Mouse (Mus musculus) heart, adult 2 months (tissue): Measurements from ENCODE around the gene Chst10. TPM values are rescaled to one million over a fixed set of nuclear protein-coding genes. Genes with fewer than 3 reads are reported as not detected.

Experiments used
- DNase-seq, 2 experiments: peaks; one replicate each; pipeline ENCODE4 v3.0.0; 2021
- H3K27ac ChIP-seq: fragments of 200-600 bp; 2 replicates; pipeline ENCODE4 v1.8.1; 2022
- H3K27me3 ChIP-seq: fragments of 200-500 bp; 2 replicates; pipeline ENCODE4 v1.6.1; 2012; ENCODE audit warnings: mild to moderate bottlenecking, low read length, inconsistent platforms, mixed read lengths; ENCODE audit not compliant: control insufficient read depth, insufficient read depth
- H3K36me3 ChIP-seq: fragments of 200-500 bp; 2 replicates; pipeline ENCODE4 v1.6.1; 2012; ENCODE audit warnings: low read length, inconsistent platforms; ENCODE audit not compliant: control insufficient read depth, insufficient read depth
- H3K4me1 ChIP-seq: fragments of 200-500 bp; 2 replicates; pipeline ENCODE4 v1.6.1; 2011; ENCODE audit warnings: low read length; ENCODE audit not compliant: control insufficient read depth, insufficient read depth
- H3K4me3 ChIP-seq: fragments of 200-600 bp; 2 replicates; pipeline ENCODE4 v1.8.1; 2022
- H3K79me2 ChIP-seq: fragments of 200-500 bp; replicated peaks from 2 replicates; pipeline ENCODE4 v1.6.1; 2012; ENCODE audit warnings: mild to moderate bottlenecking, inconsistent platforms, low read length, moderate library complexity, mixed read lengths; ENCODE audit not compliant: control insufficient read depth, insufficient read depth
- H3K9ac ChIP-seq: fragments of 200-500 bp; 2 replicates; pipeline ENCODE4 v1.6.1; 2012; ENCODE audit warnings: low read depth, mild to moderate bottlenecking, control low read depth, inconsistent platforms, low read length, mixed read lengths
- CTCF ChIP-seq: fragments of 200-600 bp; IDR thresholded peaks from 2 replicates; pipeline ENCODE4 v1.8.1; 2022; ENCODE audit warnings: antibody characterized with exemption, mild to moderate bottlenecking, moderate library complexity
- EP300 ChIP-seq: fragments of 200-500 bp; IDR thresholded peaks from 2 replicates; pipeline ENCODE4 v1.6.1; 2011; ENCODE audit warnings: low read depth, low read length, control low read depth; ENCODE audit not compliant: insufficient read depth
- POLR2A ChIP-seq: fragments of 200-500 bp; IDR thresholded peaks from 2 replicates; pipeline ENCODE4 v1.6.1; 2011; ENCODE audit warnings: mild to moderate bottlenecking, low read depth, low read length, control low read depth; ENCODE audit not compliant: insufficient read depth
- WGBS: fragments of 180-500 bp; shearing (Covaris S2); methylation state at CpG from one replicate; pipeline ENCODE4 v1.1.7; 2018; 5-methylcytosine and 5-hydroxymethylcytosine counted together
- intact Hi-C: fragments of 180-260 bp; cut with DNase I; formaldehyde crosslinking; loops from one replicate; pipeline ENCODE4 v1.15.1; 2025
- polyA plus RNA-seq: library from polyadenylated mRNA; depleted of rRNA; stranded (reverse); fragments of >200 nt; gene quantifications from 2 replicates; pipeline ENCODE4 v1.2.3, GENCODE M21; 2012
- total RNA-seq, 2 experiments: library from RNA; stranded (reverse); gene quantifications; 2 replicates each; pipeline ENCODE4 v1.2.3; 2021

The Chst10 gene
- total and polyA plus RNA-seq, 3 experiments: 0.16 to 0.34 (median 0.27) TPM

GRCm38 (mm10) chr1:38888803-38889202 lies 9.2 kb downstream of the Chst10 start:
- no peak for DNase-seq
- Histone ChIP-seq H3K27ac (no peak overlapping the region), H3K27me3 (no peaks in the 10 kb centered on the region), H3K4me1 (no peaks in the 10 kb centered on the region), H3K79me2 (no peaks in the 10 kb centered on the region), H3K36me3 (no peaks in the 10 kb centered on the region), H3K9ac (no peak overlapping the region), H3K4me3 (no peak overlapping the region)
- intact Hi-C loops: no loop called here
- WGBS: 91% methylated on average over 6 of the region's 6 CpGs
- TF ChIP-seq EP300 (no peak), POLR2A (no peak), CTCF (no peak)

- intact Hi-C loops: no loop called here
- H3K36me3 ChIP-seq: no peaks in the 10 kb centered on the region
- DNase-seq: no peak
- no peak overlapping the region for H3K27ac ChIP-seq
- WGBS: 60% methylated on average over 6 of the region's 6 CpGs
- H3K9ac ChIP-seq: no peak overlapping the region
- H3K4me3 ChIP-seq: no peak overlapping the region
- no peaks in the 10 kb centered on the region for H3K27me3 ChIP-seq
- H3K4me1 ChIP-seq: no peaks in the 10 kb centered on the region
- no peaks in the 10 kb centered on the region for H3K79me2 ChIP-seq
- TF ChIP-seq POLR2A (no peak), EP300 (no peak), CTCF (no peak)
Measured at GRCm38 (mm10) chr1:38887011-38887410, 10.9 kb downstream of the Chst10 start.

GRCm38 (mm10) chr1:38886602-38887001 lies 11.4 kb downstream of the Chst10 start:
- no peak for DNase-seq
- Histone ChIP-seq H3K27me3 (no peaks in the 10 kb centered on the region), H3K4me1 (no peaks in the 10 kb centered on the region), H3K27ac (no peak overlapping the region), H3K4me3 (no peak overlapping the region), H3K9ac (no peak overlapping the region), H3K36me3 (no peaks in the 10 kb centered on the region), H3K79me2 (no peaks in the 10 kb centered on the region)
- intact Hi-C loops: no loop called here
- WGBS: 64% methylated on average over 2 of the region's 2 CpGs
- no peak for TF ChIP-seq CTCF
- no peak for TF ChIP-seq EP300
- no peak for TF ChIP-seq POLR2A

GRCm38 (mm10) chr1:38885956-38886355 lies 12.0 kb downstream of the Chst10 start:
- no peak for DNase-seq
- no peaks in the 10 kb centered on the region for H3K79me2 ChIP-seq
- H3K27ac ChIP-seq: no peak overlapping the region
- TF ChIP-seq EP300: no peak
- no peak for TF ChIP-seq POLR2A
- no peak for TF ChIP-seq CTCF
- H3K4me3 ChIP-seq: no peak overlapping the region
- no peak overlapping the region for H3K9ac ChIP-seq
- H3K4me1 ChIP-seq: no peaks in the 10 kb centered on the region
- H3K27me3 ChIP-seq: no peaks in the 10 kb centered on the region
- H3K36me3 ChIP-seq: no peaks in the 10 kb centered on the region
- intact Hi-C loops: no loop called here
- 68% methylated on average over 2 of the region's 2 CpGs for WGBS

GRCm38 (mm10) chr1:38883766-38884165 lies 14.2 kb downstream of the Chst10 start:
- no peak for DNase-seq

GRCm38 (mm10) chr1:38882746-38883145 lies 15.2 kb downstream of the Chst10 start:
- Histone ChIP-seq H3K9ac (no peak overlapping the region), H3K79me2 (no peaks in the 10 kb centered on the region), H3K27ac (no peak overlapping the region), H3K27me3 (no peaks in the 10 kb centered on the region), H3K4me3 (no peak overlapping the region), H3K36me3 (no peaks in the 10 kb centered on the region), H3K4me1 (no peaks in the 10 kb centered on the region)
- no peak for DNase-seq
- 67% methylated on average over 4 of the region's 4 CpGs for WGBS
- intact Hi-C loops: no loop called here
- TF ChIP-seq CTCF (no peak), EP300 (no peak), POLR2A (no peak)

More at GRCm38 (mm10) chr1:38883766-38884165, 14.2 kb downstream of the Chst10 start:
- Histone ChIP-seq H3K27ac (no peak overlapping the region), H3K4me3 (no peak overlapping the region), H3K36me3 (no peaks in the 10 kb centered on the region), H3K79me2 (no peaks in the 10 kb centered on the region), H3K9ac (no peak overlapping the region), H3K27me3 (no peaks in the 10 kb centered on the region), H3K4me1 (no peaks in the 10 kb centered on the region)
- 68% methylated on average over 9 of the region's 9 CpGs for WGBS
- no peak for TF ChIP-seq CTCF
- TF ChIP-seq POLR2A: no peak
- no peak for TF ChIP-seq EP300
- intact Hi-C loops: no loop called here

GRCm38 (mm10) chr1:38881366-38881765 lies 16.6 kb downstream of the Chst10 start:
- H3K79me2 ChIP-seq: no peaks in the 10 kb centered on the region
- 80% methylated on average over 4 of the region's 4 CpGs for WGBS

More at GRCm38 (mm10) chr1:38881366-38881765, 16.6 kb downstream of the Chst10 start:
- intact Hi-C loops: no loop called here
- Histone ChIP-seq H3K4me1 (no peaks in the 10 kb centered on the region), H3K27ac (no peak overlapping the region), H3K9ac (no peak overlapping the region), H3K4me3 (no peak overlapping the region), H3K36me3 (no peaks in the 10 kb centered on the region), H3K27me3 (no peaks in the 10 kb centered on the region)
- TF ChIP-seq EP300 (no peak), CTCF (no peak), POLR2A (no peak)
- DNase-seq: no peak
